Mouse (Mus musculus) olfactory bulb, adult 2 months (tissue): ENCODE results near the gene Pate2.

Experiments
- CTCF ChIP-seq: fragments of 200-500 bp; IDR thresholded peaks from 2 replicates; pipeline ENCODE4 v1.5.1; 2012; ENCODE audit warnings: low read depth, mild to moderate bottlenecking, low read length, moderate library complexity; ENCODE audit not compliant: insufficient read depth
- POLR2A ChIP-seq: fragments of 200-500 bp; IDR thresholded peaks from 2 replicates; pipeline ENCODE4 v1.6.1; 2012; ENCODE audit warnings: mild to moderate bottlenecking, low read depth, low read length, moderate library complexity; ENCODE audit not compliant: insufficient read depth

DNA sequence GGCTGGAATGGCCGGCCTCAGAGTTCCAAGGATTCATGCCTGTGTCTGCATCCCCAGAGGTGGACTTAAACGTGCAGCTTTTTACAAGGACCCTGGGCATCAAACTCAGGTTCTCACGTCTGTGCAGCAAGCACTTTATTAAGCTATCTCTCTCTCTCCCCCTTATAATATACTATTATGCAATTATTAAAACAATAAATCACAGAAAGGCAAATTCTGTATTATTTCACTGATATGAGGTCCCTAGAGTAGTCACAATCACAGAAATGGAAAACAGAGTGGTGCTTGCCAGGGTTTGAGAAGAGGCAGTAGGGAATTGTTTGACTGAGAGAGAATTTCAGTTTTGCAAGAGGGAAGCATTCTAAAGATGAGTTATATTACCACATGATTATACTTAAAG, 40.9 kb upstream of the Pate2 start:
- TF ChIP-seq POLR2A (no peak), CTCF (no peak)
